In the genomic region with DNA sequence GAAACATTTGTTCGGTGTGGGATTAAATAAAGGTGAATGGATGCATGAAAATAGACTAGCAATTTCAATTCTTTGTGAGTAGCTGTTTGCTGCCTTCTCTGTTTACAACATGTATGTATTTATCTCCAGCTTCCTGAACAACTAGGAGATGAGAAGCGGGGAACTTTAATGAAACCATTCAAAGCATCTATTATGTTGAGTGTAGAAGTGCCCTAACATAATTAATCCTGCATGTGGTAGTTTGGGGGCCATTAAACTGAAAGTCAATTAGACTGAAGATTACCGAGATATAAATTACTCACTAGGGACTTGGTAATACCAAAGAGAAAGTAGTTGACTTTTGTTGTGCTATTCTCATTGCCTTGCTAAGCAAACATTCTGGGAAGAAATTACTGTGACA, we compare ENCODE assay signal across 23 mouse cellular contexts.
DNase-seq lines count a peak whose midpoint lies in the region; ATAC-seq and TF ChIP-seq lines count a peak whose summit lies in the region.
"Had no signal": no experiment of that assay in that cellular context is flagged by ENCODE, and none has a peak within 500 bp of the region (broad histone marks: within the 10 kb centered on the region; RNA-seq: fewer than 3 reads in every experiment).

No protein-coding gene starts in this region.

- no peak overlapping the region for H3K4me3 ChIP-seq in hindbrain, embryonic 14.5 days (replicated peaks; ENCODE audit: low read length)
- H3K4me3 ChIP-seq in hindbrain, embryonic 12.5 days: no peak overlapping the region
- H3K4me3 ChIP-seq in neural tube, embryonic 12.5 days: no peak overlapping the region
- H3K4me3 ChIP-seq in neural tube, embryonic 14.5 days (ENCODE audit: low read depth, low read length): no peak overlapping the region
- no peak overlapping the region for H3K4me3 ChIP-seq in kidney, adult 2 months (ENCODE audit: insufficient read depth, low read depth, low read length)
- H3K4me3 ChIP-seq: embryonic facial prominence, embryonic 13.5 days; embryonic facial prominence, embryonic 15.5 days; erythroblast, embryonic 14.5 days; forebrain, embryonic 10.5 days; forebrain, embryonic 12.5 days had no signal

- no peak for TF ChIP-seq CTCF in kidney, adult 2 months (conservative IDR thresholded peaks at IDR 0.05; ENCODE audit: insufficient read depth, insufficient read length, low read depth, low read length)

- DNase-seq in hindbrain, embryonic 14.5 days (ENCODE audit: low spot score): peak; percentile 28
- no peak for DNase-seq in neural tube, embryonic 10.5 days (ENCODE audit: extremely low spot score, low spot score)
- DNase-seq in kidney, adult 2 months: no peak
- DNase-seq in frontal cortex, postnatal 10 days (ENCODE audit: low spot score in 2 of 2): no peak
- DNase-seq: adrenal gland, adult 2 months; adrenal gland, postnatal 10 days; adrenal gland, postnatal 25 days; cerebellum, adult 11 months; cerebellum, adult 18-20 months; cerebellum, adult 8-10 months; cerebellum, adult 9-11 months; cerebellum, postnatal 14 days; cerebellum, postnatal 36 days; embryo, embryonic 11 days had no signal

- no peaks in the 10 kb centered on the region for H3K36me3 ChIP-seq in hindbrain, embryonic 14.5 days (replicated peaks; ENCODE audit: control insufficient read depth, insufficient read depth)
- no peaks in the 10 kb centered on the region for H3K36me3 ChIP-seq in hindbrain, embryonic 12.5 days
- no peaks in the 10 kb centered on the region for H3K36me3 ChIP-seq in neural tube, embryonic 12.5 days
- H3K36me3 ChIP-seq in neural tube, embryonic 14.5 days (ENCODE audit: control insufficient read depth, insufficient read depth, low read length): no peaks in the 10 kb centered on the region
- H3K36me3 ChIP-seq in kidney, adult 2 months (ENCODE audit: control insufficient read depth, insufficient read depth, low read length): no peaks in the 10 kb centered on the region
- H3K36me3 ChIP-seq: embryonic facial prominence, embryonic 13.5 days; embryonic facial prominence, embryonic 15.5 days; forebrain, embryonic 10.5 days; forebrain, embryonic 12.5 days had no signal

- TF ChIP-seq POLR2A in kidney, adult 2 months (IDR thresholded peaks at IDR 0.05; ENCODE audit: low read depth, low read length): no peak

- no peak overlapping the region for H3K4me2 ChIP-seq in hindbrain, embryonic 14.5 days (replicated peaks)
- H3K4me2 ChIP-seq in hindbrain, embryonic 12.5 days (replicated peaks): no peak overlapping the region
- H3K4me2 ChIP-seq in neural tube, embryonic 12.5 days (replicated peaks): no peak overlapping the region
- H3K4me2 ChIP-seq in neural tube, embryonic 14.5 days (ENCODE audit: low read depth, low read length): no peak overlapping the region
- H3K4me2 ChIP-seq: embryonic facial prominence, embryonic 13.5 days; embryonic facial prominence, embryonic 15.5 days; forebrain, embryonic 12.5 days had no signal

- no peaks in the 10 kb centered on the region for H3K4me1 ChIP-seq in hindbrain, embryonic 14.5 days (replicated peaks; ENCODE audit: control insufficient read depth, insufficient read depth, low read length)
- H3K4me1 ChIP-seq in hindbrain, embryonic 12.5 days: no peaks in the 10 kb centered on the region
- no peaks in the 10 kb centered on the region for H3K4me1 ChIP-seq in neural tube, embryonic 12.5 days
- H3K4me1 ChIP-seq in neural tube, embryonic 14.5 days (ENCODE audit: control insufficient read depth, insufficient read depth, low read length): no peaks in the 10 kb centered on the region
- H3K4me1 ChIP-seq in kidney, adult 2 months (ENCODE audit: control insufficient read depth, insufficient read depth, low read length): no peaks in the 10 kb centered on the region
- H3K4me1 ChIP-seq: embryonic facial prominence, embryonic 13.5 days; embryonic facial prominence, embryonic 15.5 days; forebrain, embryonic 10.5 days; forebrain, embryonic 12.5 days had no signal

- peak; percentile 43; the same call in 1 of the 2 replicates for ATAC-seq in hindbrain, embryonic 14.5 days (ENCODE audit: low FRiP score)
- no peak for ATAC-seq in hindbrain, embryonic 12.5 days (ENCODE audit: low FRiP score)
- ATAC-seq in neural tube, embryonic 12.5 days (ENCODE audit: low FRiP score, low read depth): 0 out of 2 replicates have a peak, but pooled peaks have one; percentile 48
- peak; percentile 93 for ATAC-seq in neural tube, embryonic 14.5 days (ENCODE audit: low read depth)
- ATAC-seq: forebrain, embryonic 14.5 days had no signal

- 70% methylated on average over 3 of the region's 3 CpGs for WGBS in hindbrain, embryonic 14.5 days
- 84% methylated on average over 3 of the region's 3 CpGs for WGBS in hindbrain, embryonic 12.5 days
- WGBS in neural tube, embryonic 12.5 days: 74% methylated on average over 3 of the region's 3 CpGs
- 49% methylated on average over 3 of the region's 3 CpGs for WGBS in neural tube, embryonic 14.5 days
- WGBS in kidney, adult 2 months: 75% methylated on average over 3 of the region's 3 CpGs

- no peak overlapping the region for H3K27ac ChIP-seq in hindbrain, embryonic 14.5 days
- no peak overlapping the region for H3K27ac ChIP-seq in hindbrain, embryonic 12.5 days
- H3K27ac ChIP-seq in neural tube, embryonic 12.5 days: no peak overlapping the region
- no peak overlapping the region for H3K27ac ChIP-seq in neural tube, embryonic 14.5 days (ENCODE audit: low read depth, low read length)
- H3K27ac ChIP-seq in kidney, adult 2 months (ENCODE audit: insufficient read depth, low read depth, low read length): no peak overlapping the region
- H3K27ac ChIP-seq: embryonic facial prominence, embryonic 13.5 days; embryonic facial prominence, embryonic 15.5 days; forebrain, embryonic 10.5 days; forebrain, embryonic 12.5 days had no signal

- no peaks in the 10 kb centered on the region for H3K9me3 ChIP-seq in hindbrain, embryonic 14.5 days (ENCODE audit: control insufficient read depth, low read length)
- H3K9me3 ChIP-seq in hindbrain, embryonic 12.5 days (replicated peaks): no peaks in the 10 kb centered on the region
- no peaks in the 10 kb centered on the region for H3K9me3 ChIP-seq in neural tube, embryonic 12.5 days
- no peaks in the 10 kb centered on the region for H3K9me3 ChIP-seq in neural tube, embryonic 14.5 days (ENCODE audit: control insufficient read depth, low read length)
- H3K9me3 ChIP-seq: embryonic facial prominence, embryonic 13.5 days; embryonic facial prominence, embryonic 15.5 days; forebrain, embryonic 10.5 days; forebrain, embryonic 12.5 days had no signal

- H3K9ac ChIP-seq in hindbrain, embryonic 14.5 days: no peak overlapping the region
- no peak overlapping the region for H3K9ac ChIP-seq in hindbrain, embryonic 12.5 days
- H3K9ac ChIP-seq in neural tube, embryonic 12.5 days: no peak overlapping the region
- no peak overlapping the region for H3K9ac ChIP-seq in neural tube, embryonic 14.5 days (replicated peaks; ENCODE audit: low read depth, low read length)
- H3K9ac ChIP-seq: embryonic facial prominence, embryonic 13.5 days; embryonic facial prominence, embryonic 15.5 days; forebrain, embryonic 12.5 days had no signal

- H3K27me3 ChIP-seq in hindbrain, embryonic 14.5 days (ENCODE audit: control insufficient read depth, insufficient read depth, low read length): no peaks in the 10 kb centered on the region
- H3K27me3 ChIP-seq in hindbrain, embryonic 12.5 days: no peaks in the 10 kb centered on the region
- no peaks in the 10 kb centered on the region for H3K27me3 ChIP-seq in neural tube, embryonic 12.5 days (replicated peaks)
- no peaks in the 10 kb centered on the region for H3K27me3 ChIP-seq in neural tube, embryonic 14.5 days (ENCODE audit: control insufficient read depth, insufficient read depth, low read length)
- no peaks in the 10 kb centered on the region for H3K27me3 ChIP-seq in kidney, adult 2 months (replicated peaks; ENCODE audit: control insufficient read depth, insufficient read depth, low read length)
- H3K27me3 ChIP-seq: embryonic facial prominence, embryonic 13.5 days; embryonic facial prominence, embryonic 15.5 days; forebrain, embryonic 12.5 days had no signal
